Mouse (Mus musculus): ENCODE results near the gene Cep164.
"Not testable (repeated sequence)": the region's sequence is repeated elsewhere in the genome, so short reads cannot be mapped to it uniquely, and the experiment has no call there.

Cep164 gene

GRCm38 (mm10) chr9:45828291-45828963 is at the start of gene Cep164:
Gene Cep164 (minus strand): TSS chr9:45828691.
- peak; percentile 80 for DNase-seq (ENCODE audit: low spot score)

- DNase-seq (ENCODE audit: low spot score): peak; percentile 13
Observed at GRCm38 (mm10) chr9:45877928-45878327, 49.4 kb upstream of the Cep164 start.

GRCm38 (mm10) chr9:45870265-45870664 is 41.8 kb upstream of the Cep164 start:
- no peak for DNase-seq (ENCODE audit: low spot score)

GRCm38 (mm10) chr9:45869181-45869580 is 40.7 kb upstream of the Cep164 start:
- no peak for DNase-seq (ENCODE audit: low spot score)

- DNase-seq (ENCODE audit: low spot score): no peak
Observed at GRCm38 (mm10) chr9:45861813-45862212, 33.3 kb upstream of the Cep164 start.

- no peak for DNase-seq (ENCODE audit: low spot score)
Observed at GRCm38 (mm10) chr9:45859364-45859763, 30.9 kb upstream of the Cep164 start.

- DNase-seq (ENCODE audit: low spot score): no peak
Observed at GRCm38 (mm10) chr9:45854136-45854535, 25.6 kb upstream of the Cep164 start.

GRCm38 (mm10) chr9:45853695-45854094 is 25.2 kb upstream of the Cep164 start:
- no peak for DNase-seq (ENCODE audit: low spot score)

- no peak for DNase-seq (ENCODE audit: low spot score)
Observed at GRCm38 (mm10) chr9:45851776-45852175, 23.3 kb upstream of the Cep164 start.

- no peak for DNase-seq (ENCODE audit: low spot score)
Observed at GRCm38 (mm10) chr9:45851330-45851729, 22.8 kb upstream of the Cep164 start.

GRCm38 (mm10) chr9:45850528-45851155 is 22.2 kb upstream of the Cep164 start:
- DNase-seq (ENCODE audit: low spot score): no peak

GRCm38 (mm10) chr9:45849528-45850408 is 21.3 kb upstream of the Cep164 start:
- no peak for DNase-seq (ENCODE audit: low spot score)

GRCm38 (mm10) chr9:45846891-45847460 is 18.5 kb upstream of the Cep164 start:
- no peak for DNase-seq (ENCODE audit: low spot score)

GRCm38 (mm10) chr9:45846176-45846575 is 17.7 kb upstream of the Cep164 start:
- not testable (repeated sequence) for DNase-seq (ENCODE audit: low spot score)

GRCm38 (mm10) chr9:45845541-45845940 is 17.1 kb upstream of the Cep164 start:
- DNase-seq (ENCODE audit: low spot score): no peak

GRCm38 (mm10) chr9:45843780-45844179 is 15.3 kb upstream of the Cep164 start:
- no peak for DNase-seq (ENCODE audit: low spot score)

- no peak for DNase-seq (ENCODE audit: low spot score)
Observed at GRCm38 (mm10) chr9:45843007-45843406, 14.5 kb upstream of the Cep164 start.

- DNase-seq (ENCODE audit: low spot score): no peak
Observed at GRCm38 (mm10) chr9:45841458-45841857, 13.0 kb upstream of the Cep164 start.

GRCm38 (mm10) chr9:45840331-45840730 is 11.8 kb upstream of the Cep164 start:
- DNase-seq (ENCODE audit: low spot score): no peak

- DNase-seq (ENCODE audit: low spot score): no peak
Observed at GRCm38 (mm10) chr9:45839982-45840300, 11.4 kb upstream of the Cep164 start.

GRCm38 (mm10) chr9:45839139-45839981 is 10.9 kb upstream of the Cep164 start:
- no peak for DNase-seq (ENCODE audit: low spot score)

Measured in c-Kit-positive CD71-positive TER-119-positive erythroid progenitor cells, embryonic 14.5 days (primary cell).